Mouse (Mus musculus) midbrain, embryonic 16.5 days (tissue): Measurements from ENCODE around the gene Bahd1. TPM values are rescaled to one million over a fixed set of nuclear protein-coding genes. Genes with fewer than 3 reads are reported as not detected.

Experiments
- ATAC-seq: fragments of 200-750 bp; cut with Nextera tagmentation; 2 replicates; pipeline ENCODE4 v1.8.0; 2017; ENCODE audit warnings: moderate TSS enrichment
- H3K27ac ChIP-seq: fragments of 300-500 bp; sonication (generic); 2 replicates; pipeline ENCODE4 v1.5.1; 2014; ENCODE audit warnings: mild to moderate bottlenecking, low read length, mixed read lengths
- H3K27me3 ChIP-seq: fragments of 300-500 bp; sonication (generic); 2 replicates; pipeline ENCODE4 v1.6.1; 2014; ENCODE audit warnings: low read depth, low read length, mixed read lengths; ENCODE audit not compliant: control insufficient read depth, insufficient read depth
- H3K36me3 ChIP-seq: fragments of 300-500 bp; sonication (generic); 2 replicates; pipeline ENCODE4 v1.6.1; 2014; ENCODE audit warnings: mild to moderate bottlenecking, low read length, moderate library complexity, mixed read lengths; ENCODE audit not compliant: control insufficient read depth, insufficient read depth
- H3K4me1 ChIP-seq: fragments of 300-500 bp; sonication (generic); 2 replicates; pipeline ENCODE4 v1.6.1; 2014; ENCODE audit warnings: mild to moderate bottlenecking, low read length, mixed read lengths; ENCODE audit not compliant: control insufficient read depth, insufficient read depth
- H3K4me2 ChIP-seq: fragments of 300-500 bp; sonication (generic); 2 replicates; pipeline ENCODE4 v1.6.1; 2014; ENCODE audit warnings: mild to moderate bottlenecking, low read length, mixed read lengths
- H3K4me3 ChIP-seq: fragments of 300-500 bp; sonication (generic); 2 replicates; pipeline ENCODE4 v1.5.1; 2014; ENCODE audit warnings: low read depth, mild to moderate bottlenecking, low read length, moderate library complexity, mixed read lengths
- H3K9ac ChIP-seq: fragments of 300-500 bp; sonication (generic); 2 replicates; pipeline ENCODE4 v1.6.1; 2014; ENCODE audit warnings: low read depth, low read length, mixed read lengths
- H3K9me3 ChIP-seq: fragments of 300-500 bp; sonication (generic); replicated peaks from 2 replicates; pipeline ENCODE4 v1.6.1; 2014; ENCODE audit warnings: mild to moderate bottlenecking, low read length, mixed read lengths; ENCODE audit not compliant: control insufficient read depth, poor library complexity, severe bottlenecking
- WGBS: fragments of 180-500 bp; shearing (Covaris S2); extraction: QIAGEN DNeasy Blood & Tissue Kit; methylation state at CpG from one replicate; pipeline ENCODE4 v1.1.7; 2014; 5-methylcytosine and 5-hydroxymethylcytosine counted together
- polyA plus RNA-seq: library from polyadenylated mRNA; unstranded; fragments of >200 nt; fragmentation: Nextera tagmentation; extraction: Ambion mirVana; gene quantifications from 2 replicates; pipeline ENCODE4 v1.2.1, GENCODE M21; 2015

Bahd1 gene
- polyA plus RNA-seq, 1 experiment from 2014 or later = 6.9 TPM

GRCm38 (mm10) chr2:118913551-118914276 lies 13.5 kb downstream of the Bahd1 start:
- WGBS = 51% methylated on average over 11 of the region's 11 CpGs
- Histone ChIP-seq H3K4me3 (no peak overlapping the region), H3K9ac (no peak overlapping the region), H3K27me3 (no peaks in the 10 kb centered on the region), H3K4me1 (peaks cover 20% of the 10 kb centered on the region), H3K4me2 (no peak overlapping the region), H3K27ac (no peak overlapping the region), H3K36me3 (no peaks in the 10 kb centered on the region; the same call in 1 of the 2 replicates), H3K9me3 (no peaks in the 10 kb centered on the region)
- no peak for ATAC-seq

- no peak overlapping the region for H3K9ac ChIP-seq
- H3K27me3 ChIP-seq = no peaks in the 10 kb centered on the region
- H3K4me3 ChIP-seq = no peak overlapping the region
- no peaks in the 10 kb centered on the region for H3K9me3 ChIP-seq
- no peaks in the 10 kb centered on the region; the same call in 1 of the 2 replicates for H3K36me3 ChIP-seq
- no peak for ATAC-seq
- no peak overlapping the region for H3K4me2 ChIP-seq
- H3K27ac ChIP-seq = peak overlapping the region; percentile 15; the same call in 1 of the 2 replicates
- peaks cover 20% of the 10 kb centered on the region for H3K4me1 ChIP-seq
- WGBS = 23% methylated on average over 8 of the region's 8 CpGs
Observed at GRCm38 (mm10) chr2:118914685-118915084, 14.5 kb downstream of the Bahd1 start.

- ATAC-seq = no peak
- Histone ChIP-seq H3K9me3 (no peaks in the 10 kb centered on the region), H3K36me3 (peaks cover under 1% of the 10 kb centered on the region; the same call in 1 of the 2 replicates), H3K4me2 (no peak overlapping the region), H3K27me3 (no peaks in the 10 kb centered on the region), H3K4me1 (peaks cover 20% of the 10 kb centered on the region), H3K4me3 (no peak overlapping the region), H3K27ac (no peak overlapping the region), H3K9ac (no peak overlapping the region)
- 95% methylated on average over 17 of the region's 17 CpGs for WGBS
Observed at GRCm38 (mm10) chr2:118916436-118916835, 16.3 kb downstream of the Bahd1 start.

GRCm38 (mm10) chr2:118918543-118918942 lies 18.4 kb downstream of the Bahd1 start:
- Histone ChIP-seq H3K4me2 (no peak overlapping the region), H3K4me3 (no peak overlapping the region), H3K9me3 (no peaks in the 10 kb centered on the region), H3K4me1 (peaks cover 15% of the 10 kb centered on the region), H3K9ac (no peak overlapping the region), H3K36me3 (peaks cover 8% of the 10 kb centered on the region; the same call in 1 of the 2 replicates), H3K27me3 (no peaks in the 10 kb centered on the region), H3K27ac (no peak overlapping the region)
- ATAC-seq = no peak
- WGBS = 37% methylated on average over 1 of the region's 1 CpGs

GRCm38 (mm10) chr2:118920428-118920827 lies 20.3 kb downstream of the Bahd1 start:
- Histone ChIP-seq H3K36me3 (peaks cover 8% of the 10 kb centered on the region; the same call in 1 of the 2 replicates), H3K9ac (no peak overlapping the region)
- no peak for ATAC-seq

GRCm38 (mm10) chr2:118925952-118926351 lies 25.8 kb downstream of the Bahd1 start:
- Histone ChIP-seq H3K36me3 (0 out of 2 replicates have a peak, but pooled peaks cover 8% of the 10 kb centered on the region), H3K27me3 (no peaks in the 10 kb centered on the region), H3K4me3 (peak overlapping the region; percentile 54), H3K27ac (no peak overlapping the region), H3K4me2 (peak overlapping the region; percentile 86), H3K9me3 (no peaks in the 10 kb centered on the region), H3K4me1 (peaks cover 12% of the 10 kb centered on the region), H3K9ac (peak overlapping the region; percentile 73; the same call in 1 of the 2 replicates)
- ATAC-seq = peak; percentile 55
- 0% methylated on average over 6 of the region's 6 CpGs for WGBS

More at GRCm38 (mm10) chr2:118920428-118920827, 20.3 kb downstream of the Bahd1 start:
- 88% methylated on average over 3 of the region's 3 CpGs for WGBS
- no peak overlapping the region for H3K4me3 ChIP-seq
- no peak overlapping the region for H3K27ac ChIP-seq
- H3K27me3 ChIP-seq = no peaks in the 10 kb centered on the region
- H3K4me2 ChIP-seq = no peak overlapping the region
- H3K9me3 ChIP-seq = no peaks in the 10 kb centered on the region
- H3K4me1 ChIP-seq = no peaks in the 10 kb centered on the region

GRCm38 (mm10) chr2:118926361-118926997 lies 26.3 kb downstream of the Bahd1 start, which contains the start of gene Chst14:
Gene Chst14 (plus strand): TSS chr2:118926496.
- Histone ChIP-seq H3K9ac (peak within 1 kb of the TSS; percentile 73), H3K9me3 (no peaks in the 10 kb centered on the region), H3K4me1 (peaks cover 12% of the 10 kb centered on the region), H3K27me3 (no peaks in the 10 kb centered on the region), H3K4me2 (peak within 1 kb of the TSS; percentile 86), H3K4me3 (peak within 1 kb of the TSS; percentile 54), H3K36me3 (0 out of 2 replicates have a peak, but pooled peaks cover 8% of the 10 kb centered on the region), H3K27ac (no peak within 1 kb of the TSS)
- WGBS = 2% methylated on average over 41 of the region's 47 CpGs
- ATAC-seq = peak; percentile 78

GRCm38 (mm10) chr2:118926998-118927739 lies 27.0 kb downstream of the Bahd1 start:
- Histone ChIP-seq H3K4me3 (peak overlapping the region; percentile 54), H3K36me3 (0 out of 2 replicates have a peak, but pooled peaks cover 3% of the 10 kb centered on the region), H3K4me1 (peaks cover 12% of the 10 kb centered on the region), H3K27ac (no peak overlapping the region), H3K9ac (peak overlapping the region; percentile 73), H3K9me3 (no peaks in the 10 kb centered on the region), H3K27me3 (no peaks in the 10 kb centered on the region), H3K4me2 (peak overlapping the region; percentile 86)
- 39% methylated on average over 31 of the region's 31 CpGs for WGBS
- no peak for ATAC-seq
